Mouse (Mus musculus) CD8-positive naive resting alpha-beta T cell, adult 2 months (primary cell): ENCODE measurements around the gene Tnni2.
"Not testable (repeated sequence)": the region's sequence is repeated elsewhere in the genome, so short reads cannot be mapped to it uniquely, and the experiment has no call there.

Experiments
- DNase-seq, 2 experiments: peaks; one replicate each; pipeline ENCODE4 v3.0.0; 2022; ENCODE audit warnings: low read depth in 2 of 2, low spot score in 2 of 2

The Tnni2 gene

DNA sequence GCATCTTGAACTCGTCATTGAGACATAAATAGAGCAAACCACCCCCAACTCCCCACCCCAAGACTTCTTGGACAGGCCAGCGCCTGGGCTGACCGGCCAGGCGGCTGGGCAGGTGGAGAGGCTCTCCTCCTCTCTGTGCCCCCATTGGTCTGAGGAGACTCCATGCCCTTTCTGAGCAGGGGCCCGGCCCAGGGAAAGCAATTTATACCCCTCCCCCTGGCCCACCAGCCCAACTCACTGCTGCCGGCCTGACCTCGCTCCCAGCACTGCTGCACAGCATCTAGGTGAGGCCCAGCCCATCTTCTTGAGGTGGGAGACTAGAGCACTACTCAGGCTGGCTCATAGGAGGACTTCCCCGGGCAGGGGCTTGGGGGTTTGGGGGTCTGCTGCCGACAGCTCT is at the start of gene Tnni2:
Gene Tnni2 (plus strand): TSS at position 224 of the 400 bp plus-strand sequence.
- no peak for DNase-seq

DNA sequence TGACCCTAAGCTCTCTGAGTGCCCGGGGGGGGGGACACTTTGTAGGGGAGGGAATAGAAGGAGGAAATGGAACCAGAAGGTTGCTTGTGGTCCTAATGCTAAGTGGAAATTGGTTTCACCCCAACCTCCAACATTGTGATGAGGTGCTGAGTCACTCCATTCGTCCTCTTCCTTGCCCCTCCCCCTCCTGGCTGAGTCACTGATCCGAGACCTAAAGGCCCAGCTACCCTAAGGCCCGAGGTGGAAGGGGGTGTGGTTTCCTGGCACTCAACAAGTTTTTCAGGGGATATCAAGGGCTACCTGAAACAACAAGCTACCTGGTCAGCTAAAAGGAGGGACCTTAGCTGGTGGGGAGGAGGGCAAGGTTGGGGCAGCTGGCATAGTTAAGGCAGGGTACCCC is 48.4 kb upstream of the Tnni2 start:
- no peak for DNase-seq

DNA sequence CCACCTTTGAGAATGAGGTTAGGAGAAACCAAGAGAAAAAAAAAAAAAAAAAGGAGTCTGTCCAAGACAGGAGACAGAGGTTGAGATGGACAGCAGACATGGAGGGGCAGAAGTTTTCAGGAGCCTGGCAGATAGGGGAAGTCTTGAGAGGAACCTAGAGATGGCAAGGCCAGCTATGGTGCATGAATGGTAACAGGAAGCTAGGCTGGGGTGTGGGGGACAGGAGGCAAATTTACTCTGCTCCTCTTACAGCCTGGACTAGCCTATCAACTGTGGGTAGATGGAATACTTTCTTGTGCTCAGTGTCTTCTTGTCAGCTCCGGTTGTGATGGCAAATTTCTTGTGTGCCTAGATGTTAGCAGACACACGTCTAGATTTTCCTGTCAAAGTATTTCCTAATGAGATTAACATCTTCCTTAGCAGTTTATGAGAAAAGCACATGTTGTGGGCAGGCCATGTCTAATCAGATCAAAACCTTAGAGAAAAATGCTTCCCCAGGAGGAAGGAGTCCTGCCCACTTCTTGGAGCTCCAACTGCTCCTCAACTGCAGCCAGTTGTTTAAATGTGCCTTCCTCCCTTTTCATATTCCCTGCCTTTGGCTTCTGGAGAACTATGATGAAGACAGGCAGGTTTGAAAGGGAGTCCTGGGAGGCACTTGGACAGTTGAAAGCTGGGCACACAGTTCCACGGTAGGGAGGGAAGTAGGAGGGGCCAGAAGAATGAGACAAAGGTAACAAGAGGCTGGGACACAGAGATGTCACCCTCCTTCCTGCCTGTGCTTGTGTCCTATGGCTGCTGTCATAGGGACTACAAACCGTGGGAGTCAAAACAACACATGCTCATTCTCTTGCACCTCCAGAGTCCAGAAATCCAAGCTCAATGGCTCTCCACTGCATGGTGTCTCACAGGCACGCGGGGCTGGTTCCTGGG is 47.1 kb upstream of the Tnni2 start:
- DNase-seq, result no peak

DNA sequence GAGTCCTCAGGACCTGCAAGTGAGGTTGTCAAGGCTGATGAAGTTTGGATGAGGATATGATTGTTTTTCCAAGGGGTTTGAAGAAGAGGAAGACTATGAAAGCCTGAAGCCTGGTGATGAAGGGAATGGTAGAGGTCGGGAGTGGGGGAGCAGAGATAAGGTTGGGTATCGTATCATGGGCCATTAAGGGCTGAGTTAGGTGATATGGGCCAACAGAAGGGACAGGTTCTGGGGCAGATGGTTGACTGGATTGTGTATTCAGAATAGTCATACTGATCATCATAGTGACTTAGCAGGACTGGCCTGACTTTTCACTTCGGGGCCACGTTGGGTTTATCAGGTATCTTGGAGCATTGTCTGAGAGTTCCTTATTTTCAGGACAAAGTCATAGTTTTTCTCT is 46.1 kb upstream of the Tnni2 start:
- no peak for DNase-seq

GRCm38 (mm10) chr7:142396611-142397010 is 45.0 kb upstream of the Tnni2 start:
- DNase-seq, result no peak

DNA sequence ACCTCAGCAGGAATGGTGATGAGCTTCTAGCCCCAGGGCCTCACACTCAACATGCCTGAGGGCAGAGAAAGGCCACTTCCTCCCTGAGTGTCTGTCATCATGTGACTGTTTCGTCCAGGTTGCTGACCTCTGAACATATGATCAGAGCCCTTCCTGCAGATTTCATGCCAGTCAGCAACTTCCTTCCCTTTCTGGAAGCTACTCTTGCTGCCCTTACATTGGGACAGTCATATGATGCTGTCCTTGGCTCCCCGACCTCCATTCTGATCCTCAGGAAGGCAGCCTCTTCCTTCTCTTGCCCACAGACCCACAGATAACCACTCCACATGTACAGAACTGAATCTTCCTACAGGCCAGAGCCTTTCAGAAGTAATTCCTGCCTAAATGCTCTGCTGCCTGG is 43.6 kb upstream of the Tnni2 start:
- DNase-seq, result no peak

GRCm38 (mm10) chr7:142399250-142399649 is 42.4 kb upstream of the Tnni2 start:
- no peak for DNase-seq

DNA sequence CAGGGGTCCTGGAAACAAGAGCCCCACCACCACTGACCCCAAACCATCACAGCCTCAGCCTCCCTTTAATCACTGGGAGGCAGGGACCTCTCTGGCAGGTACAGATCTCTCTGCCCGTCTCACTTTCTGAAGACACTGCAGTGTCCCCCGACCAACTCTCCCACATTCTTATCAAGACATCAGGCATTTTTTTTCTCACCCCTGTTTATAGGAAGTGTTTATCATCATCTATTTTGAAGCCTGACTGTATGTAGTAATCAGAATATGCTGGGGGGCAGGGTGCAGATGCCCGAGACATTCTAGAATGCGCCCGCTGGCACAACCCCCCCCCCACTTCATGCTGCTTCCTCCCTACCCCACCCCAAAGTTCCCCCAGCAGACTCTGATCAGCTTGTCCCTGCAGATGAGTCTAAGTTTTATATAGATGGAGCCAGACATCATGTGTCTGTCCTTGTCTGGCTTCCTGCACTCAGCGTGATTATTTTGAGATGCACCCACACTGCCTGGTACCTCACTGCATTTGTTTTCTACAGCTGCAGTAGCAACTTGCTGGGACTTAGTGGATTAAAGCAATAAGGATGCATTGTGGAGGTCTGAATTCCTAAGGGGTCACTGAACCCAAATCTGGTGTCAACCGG is 41.4 kb upstream of the Tnni2 start:
- DNase-seq, result no peak

DNA sequence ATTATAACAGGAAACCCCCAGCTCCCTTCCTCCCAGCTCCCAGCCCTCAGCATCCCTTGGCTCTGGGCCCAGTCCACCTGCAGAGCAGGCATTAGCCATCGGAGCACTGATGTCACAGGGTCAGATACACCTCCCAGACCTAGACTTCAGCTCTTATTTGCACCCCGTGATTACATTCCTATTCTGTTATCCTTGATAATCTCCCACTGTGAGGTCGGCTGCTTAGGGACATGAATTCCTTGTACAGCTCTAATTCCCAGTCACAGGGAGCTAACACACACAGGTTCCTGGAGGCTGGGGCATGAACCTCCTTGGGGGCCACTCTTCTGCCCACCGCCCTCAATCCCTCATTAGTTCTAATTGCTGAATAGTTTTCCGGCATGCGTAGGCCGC is 40.9 kb upstream of the Tnni2 start:
- DNase-seq, result no peak

DNA sequence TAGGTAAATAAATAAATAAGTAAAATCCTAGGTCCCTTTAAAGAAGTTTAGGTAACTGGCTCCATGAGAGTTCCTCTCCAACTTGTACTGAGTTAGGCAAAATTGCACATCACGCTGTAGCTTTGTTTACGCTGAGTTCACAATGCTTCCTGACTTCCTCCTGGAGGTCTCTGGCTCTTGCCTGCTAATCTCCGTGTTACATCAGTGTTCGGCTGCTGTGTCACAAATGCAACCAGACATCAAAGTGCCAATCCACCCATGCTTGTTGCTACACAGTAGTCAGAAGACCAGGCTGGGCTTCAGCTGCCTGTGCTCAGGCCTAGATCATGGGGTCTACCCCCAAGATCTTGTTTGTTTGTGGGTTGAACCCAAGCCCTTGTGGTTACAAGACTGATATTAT is 38.0 kb upstream of the Tnni2 start:
- no peak for DNase-seq

DNA sequence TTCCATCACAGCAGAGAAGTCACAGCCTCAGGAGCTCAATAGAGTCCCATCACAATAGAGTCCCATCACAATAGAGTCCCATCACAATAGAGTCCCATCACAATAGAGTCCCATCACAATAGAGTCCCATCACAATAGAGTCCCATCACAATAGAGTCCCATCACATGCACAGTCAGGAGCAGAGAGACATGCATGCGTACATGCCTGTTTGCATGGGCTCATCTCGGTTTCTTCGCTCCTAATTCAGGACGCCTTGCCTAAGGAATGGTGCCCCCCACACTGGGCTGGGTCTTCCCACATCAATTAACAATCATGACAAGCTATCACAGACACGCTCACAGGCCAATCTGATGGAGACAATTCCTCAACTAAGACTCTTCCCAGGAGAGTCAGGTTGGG is 36.5 kb upstream of the Tnni2 start:
- DNase-seq, result not testable (repeated sequence)

DNA sequence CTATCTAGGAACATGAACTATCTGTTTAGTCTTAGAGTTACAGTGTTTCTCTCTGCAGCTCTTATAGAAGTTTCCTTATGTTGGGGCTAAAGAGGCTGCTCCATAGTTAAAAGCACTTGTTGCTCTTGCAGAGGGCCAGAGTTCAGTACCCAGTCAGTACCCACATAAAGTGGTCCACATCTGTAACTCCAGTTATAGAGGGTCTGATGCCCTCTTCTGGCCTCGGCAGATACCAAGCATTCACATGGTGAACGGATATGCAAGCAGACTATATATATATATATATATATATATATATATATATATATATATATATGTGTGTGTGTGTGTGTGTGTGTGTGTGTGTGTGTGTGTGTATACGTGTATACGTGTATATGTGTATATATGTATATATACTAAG is 33.7 kb upstream of the Tnni2 start:
- DNase-seq, result no peak

- DNase-seq, result no peak
Observed at GRCm38 (mm10) chr7:142408686-142409085, 32.9 kb upstream of the Tnni2 start.

DNA sequence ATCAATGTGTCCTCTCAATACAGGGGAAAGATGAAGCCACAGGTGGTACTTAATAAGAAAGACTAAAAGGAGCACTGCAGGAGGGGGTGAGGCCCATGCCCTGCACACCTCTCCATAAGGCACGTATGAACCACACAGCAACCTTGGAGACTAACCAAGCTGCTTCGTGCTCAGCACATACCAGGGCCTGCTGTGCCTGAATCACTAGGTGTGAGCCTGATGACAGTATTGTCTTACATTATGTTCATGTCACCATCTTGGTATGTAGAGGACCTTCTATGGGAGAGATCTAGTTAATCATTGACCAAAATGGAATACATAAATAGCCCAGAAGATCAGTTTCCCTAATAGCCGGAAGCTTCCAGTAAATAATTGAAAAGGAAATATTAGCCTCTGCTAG is 32.0 kb upstream of the Tnni2 start:
- no peak for DNase-seq

DNA sequence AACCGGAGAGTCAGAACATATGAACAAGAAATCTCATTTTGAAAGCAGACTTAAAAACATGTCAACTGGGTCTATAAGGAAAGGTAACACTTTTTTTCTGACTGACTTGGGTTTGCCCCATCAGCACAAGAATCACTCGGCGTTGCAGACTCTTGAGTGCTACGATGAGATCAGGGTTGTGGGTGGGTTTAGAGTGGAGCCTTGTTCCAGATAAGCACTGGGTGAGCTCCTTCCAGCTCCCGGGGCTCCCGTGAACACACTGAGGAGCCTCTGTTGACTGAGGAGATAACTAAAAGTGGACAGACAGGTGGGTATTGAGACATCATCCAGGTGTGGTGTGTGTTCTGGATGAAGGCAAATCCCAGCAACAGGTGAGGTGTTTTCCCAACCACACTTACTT is 28.3 kb upstream of the Tnni2 start:
- no peak for DNase-seq

DNA sequence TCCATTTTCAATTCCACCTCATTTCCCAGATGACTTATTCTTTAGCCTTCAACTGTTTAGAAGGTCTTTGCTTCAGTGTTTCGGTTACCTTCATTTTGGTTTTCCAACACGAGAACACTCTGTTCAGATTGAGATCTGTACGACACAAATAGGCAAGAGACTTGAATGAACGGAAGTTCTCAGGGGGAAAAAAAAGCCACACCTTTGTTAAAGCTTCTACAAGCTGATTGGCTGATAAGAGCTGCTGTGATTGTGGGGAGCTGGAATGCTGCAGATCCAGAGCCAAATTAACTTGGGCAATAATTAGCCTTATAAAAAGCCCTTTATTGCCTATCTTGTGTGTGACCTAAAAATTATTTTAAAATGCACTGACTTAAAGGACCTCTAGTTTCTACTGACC is 26.3 kb upstream of the Tnni2 start:
- DNase-seq, result no peak

GRCm38 (mm10) chr7:142416225-142416624 is 25.4 kb upstream of the Tnni2 start:
- DNase-seq, result no peak

- DNase-seq, result no peak
Observed at GRCm38 (mm10) chr7:142418027-142418426, 23.6 kb upstream of the Tnni2 start.

GRCm38 (mm10) chr7:142418679-142419078 is 22.9 kb upstream of the Tnni2 start:
- no peak for DNase-seq

DNA sequence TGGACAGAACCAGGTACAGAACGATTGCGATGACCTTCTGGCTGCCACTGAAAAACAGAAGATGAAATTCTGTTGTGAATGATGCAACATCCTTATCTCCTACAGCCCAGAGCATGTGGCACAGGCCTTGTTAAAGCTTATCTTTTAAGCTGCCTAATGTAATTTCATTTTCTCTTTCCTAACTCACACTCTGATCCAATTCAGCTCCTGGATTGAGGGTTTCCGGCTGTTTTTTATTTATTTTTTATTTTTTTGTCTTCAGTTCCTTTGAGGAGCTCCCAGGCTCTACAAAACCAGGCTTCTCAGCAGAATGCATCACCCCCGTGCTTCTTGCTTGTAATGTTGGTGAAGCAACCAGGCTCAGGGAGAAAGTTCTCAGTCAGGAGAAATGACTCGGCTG is 21.7 kb upstream of the Tnni2 start:
- DNase-seq, result no peak

- DNase-seq, result no peak
Observed at GRCm38 (mm10) chr7:142421826-142422225, 19.8 kb upstream of the Tnni2 start.

DNA sequence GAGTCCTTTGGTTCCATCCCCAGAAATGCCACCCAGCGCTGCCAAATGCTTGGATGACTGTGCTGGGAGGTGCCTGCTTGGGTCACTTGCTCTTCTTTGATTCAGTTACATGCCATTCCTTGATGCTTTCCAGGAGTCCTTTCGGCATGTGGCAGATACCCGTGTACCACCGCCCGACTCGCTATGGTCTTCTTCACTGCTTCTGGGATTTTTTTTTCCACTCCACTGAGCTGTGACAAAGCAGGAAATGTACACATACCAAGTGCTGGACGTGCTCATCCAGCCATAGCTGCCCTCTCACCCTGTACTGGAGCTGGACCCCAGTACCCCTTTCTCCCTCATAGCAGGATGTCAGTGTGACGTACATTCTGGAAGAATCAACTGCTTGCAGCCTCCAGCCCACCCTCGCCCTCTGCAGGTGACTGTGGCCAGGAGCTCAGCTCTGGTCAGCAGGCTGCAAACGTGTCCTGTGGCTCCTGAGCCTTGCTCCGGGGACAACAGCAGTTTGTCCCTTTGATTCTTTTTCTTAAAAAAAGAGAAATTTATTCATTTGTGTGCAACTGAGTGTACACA is 15.9 kb upstream of the Tnni2 start:
- DNase-seq, result no peak
